In genomic region chr6:129720487-129720886, GRCm38 (mm10) we compare ENCODE assay signal across 21 mouse cellular contexts. TPM values are rescaled to one million over a fixed set of nuclear protein-coding genes. Genes with fewer than 3 reads are reported as not detected.
"Had no signal": no experiment of that assay in that cellular context is flagged by ENCODE, and none has a peak within 500 bp of the region (broad histone marks: within the 10 kb centered on the region; RNA-seq: fewer than 3 reads in every experiment).

No protein-coding gene starts in this region.

- H3K4me1 ChIP-seq: limb, embryonic 10.5 days; liver, embryonic 15.5 days; stomach, embryonic 15.5 days had no signal

- H3K9ac ChIP-seq: liver, embryonic 15.5 days; stomach, embryonic 15.5 days had no signal

- DNase-seq: kidney, postnatal 10 days; lung, adult 2 months; lung, postnatal 36 days; retina, postnatal 1 day; thymus, adult 2 months; thymus, postnatal 25 days had no signal

- H3K27me3 ChIP-seq: liver, embryonic 15.5 days; stomach, embryonic 15.5 days had no signal

- H3K4me3 ChIP-seq: limb, embryonic 10.5 days; liver, embryonic 15.5 days; stomach, embryonic 15.5 days had no signal

- H3K36me3 ChIP-seq: limb, embryonic 10.5 days; liver, embryonic 15.5 days; stomach, embryonic 15.5 days had no signal

- H3K9me3 ChIP-seq: limb, embryonic 10.5 days; liver, embryonic 15.5 days; stomach, embryonic 15.5 days had no signal

- H3K27ac ChIP-seq: limb, embryonic 10.5 days; liver, embryonic 15.5 days; stomach, embryonic 15.5 days had no signal

- ATAC-seq: intestine, embryonic 16.5 days; lung, postnatal 0 days; midbrain, embryonic 16.5 days had no signal

- H3K4me2 ChIP-seq: liver, embryonic 11.5 days; liver, embryonic 15.5 days; midbrain, embryonic 11.5 days; stomach, embryonic 15.5 days had no signal

RNA-seq across cellular contexts. Expression of gene Klri1, which starts 3.6 kb away (rescaled TPM):
- total RNA-seq: layer of hippocampus, adult 8-10 months; layer of hippocampus, postnatal 14 days; left cerebral cortex, adult 18-20 months; left cerebral cortex, postnatal 14 days; megakaryocyte progenitor cell, adult 5-6 weeks had no signal
- polyA plus RNA-seq: intestine, embryonic 16.5 days; limb, embryonic 10.5 days; limb, embryonic 14.5 days; liver, embryonic 11.5 days; liver, embryonic 15.5 days; lung, adult 2 months; lung, postnatal 0 days; midbrain, embryonic 11.5 days; midbrain, embryonic 16.5 days; stomach, embryonic 15.5 days; testis, adult 2 months; thymus, adult 2 months had no signal

RNA-seq across cellular contexts. Expression of gene Klri2, which starts 19.8 kb away (rescaled TPM):
- total RNA-seq: layer of hippocampus, adult 8-10 months; layer of hippocampus, postnatal 14 days; left cerebral cortex, adult 18-20 months had no signal
- polyA plus RNA-seq: limb, embryonic 10.5 days; limb, embryonic 14.5 days; liver, embryonic 11.5 days; midbrain, embryonic 11.5 days; midbrain, embryonic 16.5 days; testis, adult 2 months had no signal

RNA-seq across cellular contexts. Expression of gene Klrc1, which starts 41.7 kb away (rescaled TPM):
- total RNA-seq: layer of hippocampus, adult 8-10 months; layer of hippocampus, postnatal 14 days; left cerebral cortex, adult 18-20 months; left cerebral cortex, postnatal 14 days had no signal
- polyA plus RNA-seq: limb, embryonic 10.5 days; limb, embryonic 14.5 days; liver, embryonic 11.5 days; midbrain, embryonic 11.5 days; midbrain, embryonic 16.5 days; testis, adult 2 months had no signal

RNA-seq across cellular contexts. Expression of gene Klrc2, which starts 60.0 kb away (rescaled TPM):
- total RNA-seq: layer of hippocampus, adult 8-10 months; layer of hippocampus, postnatal 14 days; left cerebral cortex, adult 18-20 months; left cerebral cortex, postnatal 14 days; megakaryocyte progenitor cell, adult 5-6 weeks had no signal
- polyA plus RNA-seq: limb, embryonic 10.5 days; limb, embryonic 14.5 days; liver, embryonic 11.5 days; liver, embryonic 15.5 days; lung, postnatal 0 days; midbrain, embryonic 11.5 days; midbrain, embryonic 16.5 days; stomach, embryonic 15.5 days; testis, adult 2 months had no signal
